Mouse (Mus musculus): ENCODE measurements around the gene C1qa.

- TF ChIP-seq MAX (IDR thresholded peaks at IDR 0.05; ENCODE audit: low read depth) = no peak
- no peak for TF ChIP-seq POLR2A (IDR thresholded peaks at IDR 0.05; ENCODE audit: insufficient read length, low read depth)
- no peak for TF ChIP-seq MYOD1 (IDR thresholded peaks at IDR 0.05; ENCODE audit: control insufficient read depth in 1 of 3, insufficient read length in 2 of 3, low read depth in 2 of 3)
Measured at GRCm38 (mm10) chr4:136895861-136896260, 2.7 kb downstream of the C1qa start.

Measured in myocyte (in vitro differentiated cells).